Mouse (Mus musculus) brain, embryonic 14.5 days (tissue): ENCODE data around the gene Lrrc7. TPM values are rescaled to one million over a fixed set of nuclear protein-coding genes. Genes with fewer than 3 reads are reported as not detected.

Source experiments
- DNase-seq: peaks from one replicate; pipeline ENCODE4 v3.0.0-alpha.2; 2011; ENCODE audit warnings: low read depth
- CTCF ChIP-seq: fragments of 200-500 bp; IDR thresholded peaks from 2 replicates; pipeline ENCODE4 v1.5.1; 2012; ENCODE audit warnings: inconsistent platforms, mild to moderate bottlenecking, moderate library complexity, borderline replicate concordance; ENCODE audit not compliant: insufficient read depth, insufficient read length; ENCODE audit errors: extremely low read depth
- POLR2A ChIP-seq: fragments of 200-500 bp; IDR thresholded peaks from 2 replicates; pipeline ENCODE4 v1.6.1; 2012; ENCODE audit warnings: mild to moderate bottlenecking, inconsistent platforms, borderline replicate concordance; ENCODE audit not compliant: poor library complexity, insufficient read depth, insufficient read length, severe bottlenecking; ENCODE audit errors: extremely low read depth
- polyA plus RNA-seq: library from polyadenylated mRNA; depleted of rRNA; stranded (reverse); fragments of >200 nt; gene quantifications from 2 replicates; pipeline ENCODE4 v1.2.3, GENCODE M21; 2012

The Lrrc7 gene
- polyA plus RNA-seq, 1 experiment, result 9.5 TPM

DNA sequence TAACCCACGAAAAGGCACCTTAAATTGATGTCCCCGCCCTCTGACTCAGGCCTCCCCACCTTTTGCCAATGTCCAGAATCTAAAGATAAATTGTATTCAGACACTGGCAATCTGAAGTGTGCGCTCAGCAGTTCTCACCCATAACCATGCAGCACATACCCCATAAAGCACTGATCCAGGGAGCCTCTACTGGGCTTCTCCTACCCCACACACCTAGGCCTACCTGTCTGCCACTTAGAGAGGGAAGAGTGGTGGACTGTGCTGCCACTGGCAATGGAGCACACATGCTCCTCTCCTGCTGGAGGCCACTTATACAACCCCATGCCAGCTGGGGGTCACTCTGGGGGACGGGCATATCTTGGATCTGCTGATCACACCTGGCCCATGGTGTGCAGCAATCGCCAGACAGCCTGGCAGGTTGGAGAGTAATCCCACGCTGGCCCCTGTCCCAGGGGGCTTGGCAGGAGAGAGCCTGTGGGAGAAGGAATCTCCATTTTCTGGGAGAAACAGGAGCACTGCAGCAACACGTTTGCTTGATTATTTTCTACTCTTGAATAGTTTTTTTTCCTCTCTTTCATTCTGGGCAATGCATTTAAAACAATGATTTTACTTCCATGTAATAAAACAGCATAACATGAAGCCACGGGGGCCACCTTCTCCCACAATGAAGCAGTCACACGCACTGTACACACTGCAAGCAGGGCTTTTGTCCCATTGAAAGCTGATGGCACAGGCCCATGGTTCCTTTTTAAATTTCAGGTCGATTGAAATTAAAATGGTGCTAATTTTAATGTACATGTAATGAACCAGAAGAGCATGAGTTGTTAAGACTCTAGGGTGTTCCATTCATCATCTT is 386.9 kb downstream of the Lrrc7 start:
- peak; percentile 90 for DNase-seq
- TF ChIP-seq POLR2A (no peak), CTCF (no peak)

DNA sequence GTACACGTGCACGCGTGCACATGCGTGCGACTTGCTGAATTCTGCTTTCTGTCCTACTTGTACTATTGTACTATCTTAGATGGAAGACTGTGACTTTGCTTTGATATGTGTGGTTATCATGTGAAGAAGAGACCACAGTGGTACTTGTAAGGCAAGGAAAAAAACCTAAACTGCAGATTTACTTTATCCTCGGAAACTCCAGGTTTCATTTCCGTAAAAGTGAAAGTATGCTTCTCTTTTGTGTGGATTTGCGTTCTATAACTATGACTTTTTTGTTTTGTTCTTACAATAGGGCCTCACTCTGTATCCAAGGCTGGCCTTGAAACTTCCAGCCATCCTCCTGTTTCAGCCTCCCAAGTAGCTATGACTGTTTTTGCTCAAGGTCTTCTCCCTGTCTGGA is 392.8 kb downstream of the Lrrc7 start:
- no peak for TF ChIP-seq POLR2A
- TF ChIP-seq CTCF, result no peak
- no peak for DNase-seq

DNA sequence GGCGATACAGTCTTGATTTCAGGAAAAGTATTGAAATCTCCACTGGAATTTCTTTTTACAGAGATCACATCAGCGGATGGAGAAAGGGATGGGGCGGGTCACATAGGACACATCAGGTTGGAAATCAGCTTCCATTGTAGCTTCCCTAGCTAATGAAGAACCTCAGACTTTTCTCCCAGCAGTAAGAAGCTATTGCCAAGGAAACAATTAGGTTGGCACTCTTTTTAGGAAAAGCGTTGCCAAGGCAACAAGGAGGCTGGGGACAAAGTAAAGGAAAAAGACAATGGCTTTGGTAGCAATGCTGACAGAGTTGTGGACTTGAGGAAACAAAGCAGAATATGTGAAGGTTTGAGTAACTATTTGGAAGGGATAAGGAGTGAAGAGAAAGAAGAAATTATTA is 393.6 kb downstream of the Lrrc7 start:
- TF ChIP-seq POLR2A (no peak), CTCF (no peak)
- peak; percentile 68 for DNase-seq

DNA sequence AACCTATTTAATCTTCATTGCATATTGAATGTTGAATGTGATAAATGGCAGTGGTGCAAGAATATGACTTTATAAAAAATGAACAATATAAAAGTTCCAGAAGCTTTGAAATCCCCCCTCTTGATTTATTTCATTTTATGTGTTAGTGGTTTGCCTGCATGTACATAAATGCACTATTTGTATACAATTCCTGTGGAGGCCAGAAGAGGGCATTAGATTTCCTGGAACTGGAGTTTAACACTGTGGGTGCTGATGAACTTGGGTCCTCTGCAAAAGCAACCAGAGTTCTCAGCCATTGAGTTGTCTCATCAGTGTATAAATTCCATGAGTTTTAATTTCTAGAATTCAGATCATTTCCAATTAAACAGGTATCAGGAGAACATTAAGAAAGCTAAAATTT is 397.0 kb downstream of the Lrrc7 start:
- peak; percentile 57 for DNase-seq
- peak; percentile 30; the same call in 1 of the 2 replicates for TF ChIP-seq CTCF
- no peak for TF ChIP-seq POLR2A

DNA sequence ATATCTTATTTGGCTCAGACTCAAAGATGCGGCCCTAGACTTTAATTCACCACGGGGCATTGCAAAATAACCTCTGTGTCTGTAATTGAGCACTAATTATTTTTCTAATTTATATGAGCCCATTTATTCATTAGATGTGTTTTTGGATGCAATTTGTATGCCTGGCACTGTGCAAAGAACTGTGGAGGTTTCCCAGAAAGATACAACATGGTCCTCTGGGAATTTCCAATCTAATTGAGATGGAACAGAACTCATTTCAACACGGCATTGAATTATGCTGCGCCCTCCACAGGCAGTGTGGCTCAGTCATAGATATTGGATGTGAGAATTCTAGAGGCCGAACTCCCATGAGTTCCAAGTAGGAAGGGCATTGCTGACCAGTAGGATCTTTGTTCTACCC is 397.6 kb downstream of the Lrrc7 start:
- peak; percentile 38 for DNase-seq
- TF ChIP-seq CTCF (no peak), POLR2A (no peak)

DNA sequence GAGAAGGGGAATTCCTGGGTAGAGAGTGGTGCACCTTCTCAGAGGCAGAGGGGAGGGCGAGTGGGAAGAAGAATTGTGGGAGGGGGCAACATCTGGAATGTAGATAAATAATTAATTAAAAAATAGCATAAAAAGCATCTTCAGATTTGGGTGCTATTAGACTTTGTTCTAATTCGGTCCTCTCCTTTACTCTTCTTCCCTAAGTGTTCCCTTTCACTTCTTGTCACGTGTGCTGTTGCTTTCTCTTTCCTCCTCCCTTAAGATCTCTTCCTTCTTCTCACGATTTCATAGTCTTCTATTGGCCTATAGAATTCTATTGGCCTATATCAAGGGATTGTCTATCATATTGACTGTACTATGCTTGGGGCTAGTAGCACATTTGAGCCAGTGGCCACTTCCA is 398.9 kb downstream of the Lrrc7 start:
- no peak for DNase-seq
- TF ChIP-seq CTCF (no peak), POLR2A (no peak)

DNA sequence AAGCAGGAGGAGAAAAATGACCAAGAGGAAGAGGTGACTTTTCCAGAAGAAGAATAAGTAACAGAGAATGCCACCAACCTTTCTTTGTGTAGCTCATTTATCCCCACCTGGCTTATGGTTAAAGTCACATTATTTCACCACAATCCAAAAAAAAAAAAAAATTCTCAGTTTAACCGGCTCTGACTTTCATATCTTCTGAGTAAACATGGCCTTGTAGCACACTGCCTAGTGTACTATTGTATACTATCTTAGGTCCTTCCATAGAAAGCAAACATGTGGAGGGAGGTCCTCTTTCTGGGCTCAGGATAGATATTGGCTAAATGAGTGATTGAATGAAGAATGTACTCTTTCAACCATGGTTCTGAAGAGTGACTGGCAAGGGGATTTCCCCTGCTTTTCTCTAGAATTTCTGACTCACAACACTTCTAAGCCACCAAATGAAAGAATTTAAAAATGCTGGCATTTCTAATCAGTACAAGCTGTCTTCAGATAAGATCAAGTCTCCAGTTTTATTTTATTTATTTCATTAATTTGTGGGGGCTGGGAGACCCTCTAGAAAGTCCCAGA is 400.0 kb downstream of the Lrrc7 start:
- TF ChIP-seq POLR2A (no peak), CTCF (no peak)
- DNase-seq, result no peak

DNA sequence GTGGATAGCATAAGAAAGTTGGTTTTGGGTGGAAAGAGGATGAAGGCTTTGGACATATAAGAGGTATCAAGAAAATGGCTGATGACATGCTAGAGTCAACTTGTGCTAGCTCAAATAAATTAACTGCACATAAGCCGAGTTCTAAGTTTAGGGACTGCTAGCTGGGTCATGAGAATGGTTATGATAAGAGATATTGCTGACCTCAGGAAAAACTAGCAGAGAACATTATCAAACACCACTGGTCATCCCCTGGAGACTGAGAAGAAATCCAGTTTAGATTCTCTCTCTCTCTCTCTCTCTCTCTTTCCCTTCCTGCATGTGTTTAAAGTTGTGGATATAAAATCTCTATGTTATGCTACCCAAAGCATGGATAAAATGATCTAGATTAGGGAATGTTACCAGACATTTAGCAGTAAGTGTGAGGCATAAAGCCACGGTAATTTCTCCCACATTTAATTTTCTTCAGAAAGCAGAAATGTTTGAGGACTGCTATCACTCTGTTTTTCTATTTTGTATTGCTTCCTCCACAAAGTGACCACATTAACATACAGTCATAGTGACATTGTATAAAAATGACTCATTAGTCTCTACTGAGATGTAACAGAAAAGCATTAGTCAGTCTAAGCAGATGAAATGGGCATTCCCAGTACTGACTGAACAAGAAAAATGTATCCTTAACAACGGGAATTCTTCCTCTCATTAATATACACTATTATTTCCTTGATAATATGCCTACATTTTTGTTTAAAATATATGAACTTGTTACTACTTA is 406.3 kb downstream of the Lrrc7 start:
- no peak for DNase-seq
- TF ChIP-seq CTCF, result no peak
- no peak for TF ChIP-seq POLR2A

DNA sequence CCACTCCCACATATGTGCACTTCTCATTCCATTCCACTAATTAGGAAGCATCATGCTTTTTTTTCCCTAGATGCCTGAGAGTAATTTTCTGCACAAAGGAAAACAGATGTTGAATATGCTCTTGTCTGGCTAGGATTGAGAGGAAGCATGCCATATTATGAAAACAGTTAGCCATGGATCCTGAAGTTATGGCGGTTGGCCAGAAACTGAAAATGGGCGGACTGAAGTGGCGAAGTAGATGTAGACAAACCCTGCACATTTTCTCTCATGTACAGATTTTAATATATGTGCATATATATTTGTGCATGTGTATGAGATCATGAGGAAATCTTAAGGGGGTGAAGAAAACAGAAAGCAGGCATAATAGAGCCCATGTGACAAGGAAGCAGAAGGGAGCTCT is 407.9 kb downstream of the Lrrc7 start:
- TF ChIP-seq POLR2A (no peak), CTCF (no peak)
- peak; percentile 39 for DNase-seq

DNA sequence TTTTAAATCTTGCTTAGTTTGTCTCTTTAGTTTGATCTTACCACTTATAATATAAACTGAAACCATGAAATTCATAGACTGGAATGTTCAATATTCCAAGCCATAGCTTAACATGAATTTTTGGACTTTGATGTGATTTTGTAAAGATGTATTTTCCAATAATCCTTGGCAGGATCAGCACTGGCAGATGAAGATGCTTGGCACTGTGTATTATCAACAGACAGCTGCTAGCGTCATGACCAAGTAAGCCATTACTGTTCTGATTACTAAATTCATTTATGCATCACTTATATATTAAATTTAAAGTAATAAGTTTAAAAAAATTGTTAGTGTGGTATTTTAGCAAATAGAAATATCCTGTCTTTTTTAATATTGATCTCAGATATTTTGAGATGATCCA is 413.0 kb downstream of the Lrrc7 start:
- TF ChIP-seq POLR2A, result no peak
- no peak for TF ChIP-seq CTCF
- DNase-seq, result peak; percentile 23

DNA sequence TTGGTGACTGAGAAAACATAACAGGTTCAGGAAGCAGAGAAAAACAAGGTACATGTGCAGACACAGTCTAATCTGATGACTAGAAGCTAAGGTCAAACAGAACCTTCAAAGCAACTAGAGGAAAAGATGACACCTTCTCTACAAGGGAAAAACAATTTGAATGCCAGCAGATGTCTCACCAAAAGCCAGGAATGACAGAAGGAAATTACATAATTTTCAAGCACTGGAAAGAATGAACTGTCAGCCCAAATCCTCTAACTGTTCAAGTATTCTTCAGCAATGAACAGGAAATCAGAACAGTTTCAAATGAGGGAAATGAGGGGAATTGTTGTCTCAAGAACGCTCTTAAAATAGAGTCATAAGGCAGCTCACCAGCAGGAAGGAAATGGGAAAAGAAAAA is 421.4 kb downstream of the Lrrc7 start:
- TF ChIP-seq CTCF, result no peak
- no peak for TF ChIP-seq POLR2A
- DNase-seq, result no peak
